Mouse (Mus musculus) c-Kit-positive CD71-positive TER-119-negative erythroid progenitor cells, embryonic 14.5 days (primary cell): ENCODE measurements at regions not wholly inside any gene's neighbourhood (a gene's known extent, or its start where the extent isn't known, plus 50 kb on each side); places are given as distances from the start of the nearest gene placed in this dataset.
A peak's percentile ranks its signal among the peaks of the same experiment; 100 is the strongest.

Experiments
- DNase-seq: peaks from one replicate; pipeline ENCODE4 v3.0.0-alpha.2; 2013; ENCODE audit warnings: low read depth

DNA sequence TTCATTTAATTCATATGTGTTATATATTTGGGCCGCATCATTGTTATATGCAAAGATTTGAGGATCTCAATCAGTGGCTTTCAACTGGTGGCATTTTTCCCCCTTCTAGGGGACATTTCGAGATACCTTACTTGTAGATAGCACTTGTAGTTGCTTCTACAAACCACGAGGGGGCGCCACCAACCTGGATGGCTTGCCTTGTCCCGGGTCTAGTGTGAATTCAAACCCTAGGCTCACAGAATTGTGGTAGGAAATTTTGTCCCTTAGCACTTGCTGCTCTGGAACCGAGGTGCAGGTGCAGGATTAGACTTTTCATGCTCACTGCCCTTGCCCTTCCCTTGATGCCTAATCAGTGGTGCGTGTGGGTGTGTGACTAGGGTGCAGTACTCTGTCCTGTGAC is 252.2 kb downstream of the Uaca start:
- peak; percentile 8 for DNase-seq

DNA sequence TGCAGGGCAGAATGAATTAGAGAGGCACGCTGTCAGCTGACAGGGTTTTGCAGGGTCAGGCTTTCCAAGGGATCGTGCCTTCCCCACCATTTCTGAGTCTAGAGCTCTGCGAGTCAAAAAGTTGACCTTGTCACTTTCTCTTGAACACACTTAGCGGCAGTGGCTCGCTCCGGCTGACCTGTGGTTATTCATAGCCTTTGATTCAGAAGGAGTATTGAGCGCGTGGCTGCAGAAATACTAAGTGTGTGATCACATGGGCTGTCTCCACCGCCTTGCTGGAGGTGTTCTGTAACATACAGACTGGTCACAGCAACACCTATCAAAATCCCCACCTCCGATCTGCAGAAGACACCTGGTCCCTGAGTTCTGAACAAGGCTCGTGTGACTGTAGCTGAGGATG is 252.9 kb downstream of the Uaca start:
- no peak for DNase-seq

DNA sequence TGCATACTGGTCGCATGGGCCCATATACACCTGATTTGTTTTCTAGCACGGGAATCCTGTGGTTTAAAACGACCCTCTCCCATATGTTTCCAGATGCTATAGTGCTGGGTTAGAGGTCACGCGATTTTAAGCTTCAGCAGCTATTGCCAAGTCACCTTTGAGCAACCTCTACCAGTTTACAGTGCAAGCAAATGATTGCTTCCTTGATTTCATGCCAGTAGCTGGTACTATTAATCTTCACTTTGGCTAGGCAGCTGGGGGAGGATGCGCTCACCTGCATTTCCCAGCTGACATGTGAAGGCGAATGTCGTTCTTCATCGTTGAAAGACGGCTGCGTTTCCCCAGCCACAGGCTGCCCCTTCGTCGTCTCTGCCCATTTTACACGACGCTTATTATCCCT is 254.2 kb downstream of the Uaca start:
- DNase-seq = no peak

DNA sequence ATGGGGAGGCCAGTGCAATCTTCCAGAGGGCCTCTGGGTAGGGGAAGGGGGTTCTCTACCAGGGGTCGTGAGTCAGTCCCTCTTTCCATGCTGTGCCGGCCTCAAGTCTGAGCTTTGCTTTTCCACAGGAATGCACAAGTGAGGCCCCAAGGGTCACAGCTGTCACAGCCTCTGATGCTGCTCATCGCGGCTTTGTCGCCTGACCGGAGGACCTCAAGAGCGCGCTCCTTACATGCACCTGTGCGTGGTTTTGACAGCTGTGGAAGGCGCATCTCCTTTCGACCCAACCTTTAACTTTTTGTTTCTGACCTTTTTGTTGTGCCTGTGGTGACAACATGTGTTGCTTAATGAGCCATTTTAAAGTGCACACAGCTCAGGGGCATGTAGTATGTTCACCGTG is 258.3 kb downstream of the Uaca start:
- DNase-seq = no peak

DNA sequence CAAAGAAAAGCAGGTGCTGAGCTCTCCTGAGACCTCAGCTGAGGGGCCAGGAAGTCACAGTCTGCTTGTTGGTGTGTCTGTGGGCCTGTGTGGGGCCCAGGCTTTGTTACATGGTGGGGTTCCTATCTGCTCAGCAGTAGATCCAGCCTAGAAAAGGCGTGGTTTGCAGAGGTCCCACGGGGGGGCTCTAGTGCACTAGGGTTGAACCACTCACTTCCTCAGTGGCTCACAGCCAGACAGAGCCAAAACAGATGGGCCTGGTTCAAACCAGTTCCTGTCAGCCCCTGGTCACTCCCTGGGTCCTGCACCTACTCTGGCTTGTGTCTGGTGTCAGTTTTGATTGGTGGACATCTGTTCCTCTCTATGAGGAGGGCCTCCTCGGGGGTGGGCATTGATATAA is 260.1 kb downstream of the Uaca start:
- DNase-seq = no peak

DNA sequence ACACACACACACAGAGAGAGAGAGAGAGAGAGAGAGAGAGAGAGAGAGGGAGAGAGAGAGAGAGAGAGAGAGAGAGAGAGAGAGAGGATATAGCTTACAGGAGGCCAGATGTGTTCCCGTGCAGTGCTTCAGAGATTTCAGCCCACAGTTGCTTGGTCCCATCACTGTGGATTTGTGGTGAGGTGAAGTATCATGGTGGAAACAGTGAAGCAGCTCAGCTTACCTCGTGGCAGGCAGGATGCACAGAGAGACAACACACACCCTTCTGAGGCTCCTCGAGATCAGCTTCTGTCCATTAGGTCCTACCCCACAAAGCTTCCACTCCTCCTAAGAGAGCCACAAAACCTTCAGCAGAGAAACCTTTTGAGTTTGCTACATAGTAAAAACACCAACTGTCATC is 261.1 kb downstream of the Uaca start:
- DNase-seq = no peak

DNA sequence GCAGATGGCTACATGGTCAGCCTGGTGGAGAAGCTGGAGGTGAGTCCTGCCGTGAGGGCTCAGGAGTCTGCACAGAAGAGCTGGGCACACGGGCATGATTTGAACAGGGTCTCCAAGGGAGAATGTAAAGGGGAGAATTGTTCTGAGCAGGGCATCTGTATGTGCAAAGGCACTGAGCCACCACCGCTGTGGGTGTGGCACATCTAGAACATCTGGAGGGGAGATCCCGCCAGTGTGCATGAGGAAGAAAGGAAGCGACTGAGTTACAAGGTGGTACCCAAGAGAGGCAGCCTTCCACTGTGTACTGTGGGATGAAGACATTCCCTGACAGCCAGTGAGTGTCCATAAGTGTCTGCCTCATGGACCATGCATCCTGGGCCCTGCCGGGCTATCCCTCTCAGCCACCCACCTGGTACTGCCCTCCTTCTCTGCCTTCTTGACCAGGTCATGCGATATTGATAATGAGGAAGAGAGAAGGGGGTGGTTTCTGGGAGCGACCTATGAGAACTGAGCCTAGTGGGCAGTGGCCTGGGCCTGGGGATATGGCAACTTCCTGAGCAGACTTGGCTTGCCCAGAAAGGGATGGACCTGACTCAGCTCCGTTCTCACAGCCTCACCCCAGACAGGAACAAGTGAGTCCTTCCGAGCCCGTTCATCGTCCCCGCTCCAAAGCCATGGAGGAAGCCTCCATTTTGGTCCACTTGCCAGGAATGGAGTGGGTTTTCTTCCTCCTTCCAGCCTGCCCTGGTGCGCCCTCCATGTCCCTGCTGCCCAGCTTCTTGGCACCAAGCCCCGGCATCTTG is 261.8 kb downstream of the Uaca start:
- DNase-seq = no peak

DNA sequence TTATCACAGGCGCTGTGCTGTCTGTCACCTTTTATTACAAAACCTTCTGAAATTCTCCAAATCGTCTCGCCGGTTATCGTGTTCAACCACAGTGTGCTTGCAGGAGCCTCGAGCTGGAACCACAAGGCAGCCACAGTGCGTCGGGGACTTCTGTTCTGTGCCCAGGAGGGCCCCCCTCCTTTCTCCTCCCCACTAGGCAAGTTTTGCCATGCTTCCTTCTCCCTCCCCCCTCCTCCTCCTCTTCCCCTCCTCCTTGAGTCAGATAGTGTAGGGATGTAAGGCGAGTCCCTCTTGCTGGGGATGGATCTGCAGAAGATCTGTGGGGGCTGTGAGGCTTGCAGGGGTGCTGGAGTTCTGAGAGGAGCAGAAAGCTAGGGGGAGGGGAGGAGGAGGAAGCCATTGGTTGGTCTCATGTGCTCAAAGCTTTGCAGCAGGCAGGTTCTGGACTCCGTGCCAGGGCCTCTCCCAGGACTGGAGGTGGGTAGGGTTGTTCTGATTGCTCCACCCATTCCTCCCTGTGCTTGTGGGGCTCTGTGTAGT is 262.5 kb downstream of the Uaca start:
- DNase-seq = no peak

DNA sequence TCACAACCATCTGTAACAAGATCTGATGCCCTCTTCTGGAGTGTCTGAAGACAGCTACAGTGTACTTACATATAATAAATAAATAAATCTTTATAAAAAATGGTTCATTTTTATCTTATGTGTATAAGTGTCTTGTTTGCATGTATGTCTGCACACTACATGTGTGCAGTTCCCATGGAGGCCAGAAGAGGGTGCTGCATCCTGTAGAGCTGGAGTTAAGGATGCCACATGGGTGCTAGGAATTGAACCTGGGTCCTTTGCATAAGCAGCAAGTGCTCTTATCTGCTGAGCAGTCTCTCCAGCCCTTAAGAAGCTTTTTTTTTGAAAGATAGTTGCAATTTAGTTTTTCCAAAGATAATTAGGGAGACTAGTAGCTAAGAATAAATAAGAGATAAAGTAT is 264.9 kb downstream of the Uaca start:
- no peak for DNase-seq

DNA sequence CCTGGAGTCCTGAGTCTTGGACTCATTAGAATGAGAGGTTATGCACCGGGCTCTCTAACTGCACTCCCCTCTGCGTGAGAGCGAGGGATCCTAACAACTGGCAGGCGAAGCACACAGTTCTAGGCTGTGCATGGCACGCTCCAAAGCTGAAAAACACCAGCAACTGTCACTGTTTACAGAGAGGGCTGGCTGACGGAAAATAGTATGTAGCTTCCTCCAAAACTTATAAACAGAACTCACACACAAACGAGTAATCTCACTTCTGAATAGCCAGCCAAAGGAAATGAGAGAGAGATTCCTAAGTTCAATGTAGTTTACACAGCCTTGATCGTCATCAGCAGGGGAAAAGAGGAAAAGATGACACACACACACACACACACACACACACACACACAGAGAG is 266.6 kb downstream of the Uaca start:
- no peak for DNase-seq

DNA sequence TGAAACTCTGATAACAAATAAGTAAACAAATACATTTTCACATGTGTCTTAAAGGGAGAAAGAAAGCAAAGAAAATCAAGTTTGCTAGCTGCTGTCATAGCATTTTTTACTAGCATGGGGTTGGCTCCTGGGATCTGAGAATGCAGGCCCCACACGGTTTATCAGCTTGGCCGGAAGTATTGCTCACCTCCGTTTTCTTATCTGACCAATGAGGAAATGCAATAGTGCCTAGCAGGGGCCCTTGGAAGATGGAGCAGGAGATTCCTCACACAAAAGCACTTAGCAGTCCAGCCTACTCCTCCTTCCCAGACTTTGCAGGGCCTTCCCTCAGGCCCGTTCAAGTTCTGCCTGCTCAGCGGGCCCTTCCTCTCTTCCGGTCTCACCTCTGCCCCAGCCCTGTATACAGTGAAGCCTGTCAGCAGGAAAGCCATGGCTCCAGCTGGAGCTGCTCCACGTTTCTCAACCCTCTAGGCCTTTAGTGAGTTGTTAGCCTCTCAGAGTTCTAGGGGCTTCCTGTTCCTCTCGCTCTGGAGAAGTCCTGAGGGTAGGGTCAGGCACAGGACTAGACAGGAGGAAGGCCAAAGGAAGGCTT is 270.5 kb downstream of the Uaca start:
- DNase-seq = no peak

DNA sequence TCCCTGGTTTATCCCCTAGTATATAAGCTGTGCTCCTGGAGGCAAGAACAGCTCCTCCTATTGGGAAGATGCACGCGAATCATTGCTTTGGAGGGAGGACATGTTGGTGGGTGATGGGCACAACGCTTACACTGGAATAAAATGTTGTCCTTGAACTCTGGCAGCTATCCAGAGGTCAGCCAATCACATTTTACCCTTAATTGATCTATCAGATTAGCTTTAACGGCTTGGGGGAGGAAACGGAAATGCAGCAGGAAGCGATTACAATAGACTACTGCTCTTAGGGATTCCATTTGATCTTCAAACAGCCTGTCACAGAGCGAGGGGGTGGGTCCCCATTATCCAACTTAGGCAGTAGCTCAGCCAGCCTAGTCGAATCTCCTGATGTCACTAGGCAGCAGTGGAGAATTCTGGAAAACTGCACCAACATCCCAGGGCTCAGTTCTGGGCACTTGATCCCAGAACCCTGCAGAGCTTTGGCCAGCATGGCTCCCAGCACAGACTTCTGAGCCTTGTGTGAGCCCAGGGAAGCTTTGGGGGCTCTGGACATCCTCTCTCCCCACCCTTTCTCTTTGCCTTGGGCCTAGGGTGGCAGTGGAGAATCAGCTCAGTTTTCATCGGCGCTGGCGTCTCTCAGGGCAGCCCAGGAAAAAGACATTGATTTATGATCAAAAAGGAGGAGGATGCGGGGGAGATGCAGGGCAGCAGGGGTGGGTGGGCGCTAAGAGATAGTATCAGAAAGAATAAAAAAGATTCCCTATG is 275.4 kb downstream of the Uaca start:
- no peak for DNase-seq

DNA sequence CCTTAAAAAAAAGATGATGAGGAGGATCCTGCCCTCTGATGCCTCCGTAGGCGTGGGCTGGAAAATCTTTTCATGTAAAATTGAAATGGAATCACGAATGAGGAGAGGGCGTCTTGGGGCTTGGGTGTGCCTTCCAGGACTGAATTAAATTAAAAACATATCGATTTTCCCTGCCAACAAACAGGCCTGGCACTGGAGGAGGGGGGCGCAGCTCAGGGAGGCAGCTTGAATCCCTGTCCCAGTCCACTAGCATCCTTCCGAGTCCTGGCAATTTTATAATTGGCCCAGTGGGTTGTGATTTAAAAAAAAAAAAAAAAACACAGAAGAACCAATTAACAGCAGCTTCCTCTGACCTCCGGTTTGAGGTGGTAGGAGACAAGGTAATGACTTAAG is 276.0 kb downstream of the Uaca start:
- DNase-seq = no peak

DNA sequence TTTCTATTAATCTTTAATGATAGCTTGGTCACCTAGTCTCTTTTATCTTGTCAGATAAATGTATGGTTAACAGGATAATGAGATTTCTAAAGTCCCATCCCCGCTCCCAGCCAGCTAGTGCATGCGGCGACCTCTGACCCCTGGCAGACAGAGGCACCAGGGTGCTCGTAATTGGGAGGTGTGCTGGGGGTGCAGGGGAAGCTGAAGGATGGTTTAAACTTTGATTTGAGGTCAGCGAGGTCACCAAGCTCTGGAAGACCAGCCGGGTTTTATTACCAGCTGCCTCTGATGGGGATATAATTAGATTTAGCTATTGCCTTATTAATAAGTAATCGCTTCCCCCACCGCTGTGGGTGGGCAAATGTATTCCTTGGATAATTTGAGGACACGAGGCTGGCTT is 276.5 kb downstream of the Uaca start:
- DNase-seq = no peak

DNA sequence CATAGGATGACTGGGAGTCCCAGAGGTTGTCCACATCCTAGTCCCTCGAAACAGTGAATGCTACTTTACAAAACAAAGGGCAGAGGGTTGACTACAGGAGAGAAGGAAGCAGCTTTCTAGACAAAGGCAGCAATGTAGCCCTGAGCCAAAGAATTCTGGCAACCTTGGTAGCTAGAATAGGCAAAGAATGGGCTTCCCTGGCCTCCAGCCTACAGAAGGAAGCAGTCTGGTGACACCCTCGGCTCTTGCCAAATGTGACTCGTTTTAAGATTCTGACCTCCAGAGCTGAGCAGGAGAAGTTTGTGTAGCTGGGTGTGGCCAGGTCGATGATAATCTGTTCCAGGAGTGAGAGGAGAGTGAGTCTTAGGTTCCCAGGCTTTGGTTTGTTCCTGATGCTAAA is 279.1 kb downstream of the Uaca start:
- no peak for DNase-seq

DNA sequence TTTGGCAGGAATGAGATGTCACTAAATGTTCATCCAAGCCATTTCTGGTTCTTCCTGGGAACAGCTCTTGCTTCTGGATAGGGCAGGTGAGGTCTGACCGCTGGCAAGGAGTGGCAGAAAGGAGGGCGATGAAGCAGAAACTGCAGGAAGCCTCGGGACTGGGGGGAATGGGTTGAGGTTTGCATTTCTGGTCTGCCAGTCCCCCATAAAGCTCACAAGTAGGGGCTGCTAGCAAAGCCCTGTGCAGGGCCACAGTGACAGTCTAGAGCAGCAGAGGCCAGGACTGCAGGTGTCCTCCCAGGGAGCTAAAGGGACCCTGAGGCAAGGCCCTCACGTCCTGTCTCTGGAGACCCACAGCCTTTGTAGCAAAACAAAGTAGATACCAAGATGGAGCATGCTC is 280.7 kb downstream of the Uaca start:
- DNase-seq = no peak

DNA sequence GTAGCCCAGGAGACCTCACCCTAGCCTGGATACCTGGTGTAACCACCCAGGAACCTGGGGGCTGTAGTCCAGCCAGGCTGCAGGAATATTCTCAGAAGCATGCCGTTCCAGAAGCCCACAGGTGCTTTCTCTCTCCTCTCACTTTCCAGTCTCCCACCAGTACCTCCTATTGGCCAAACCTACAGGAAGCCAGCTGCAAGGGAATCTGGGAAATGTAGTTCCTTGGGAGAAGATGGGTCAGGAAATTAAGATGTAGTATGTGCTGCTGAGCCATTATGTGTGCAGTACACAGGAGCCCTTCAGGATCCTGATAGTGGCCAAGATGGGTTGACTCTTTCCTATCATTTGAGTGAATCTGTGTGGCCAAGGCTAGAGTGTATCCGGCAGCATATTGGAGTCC is 282.8 kb downstream of the Uaca start:
- DNase-seq = no peak

DNA sequence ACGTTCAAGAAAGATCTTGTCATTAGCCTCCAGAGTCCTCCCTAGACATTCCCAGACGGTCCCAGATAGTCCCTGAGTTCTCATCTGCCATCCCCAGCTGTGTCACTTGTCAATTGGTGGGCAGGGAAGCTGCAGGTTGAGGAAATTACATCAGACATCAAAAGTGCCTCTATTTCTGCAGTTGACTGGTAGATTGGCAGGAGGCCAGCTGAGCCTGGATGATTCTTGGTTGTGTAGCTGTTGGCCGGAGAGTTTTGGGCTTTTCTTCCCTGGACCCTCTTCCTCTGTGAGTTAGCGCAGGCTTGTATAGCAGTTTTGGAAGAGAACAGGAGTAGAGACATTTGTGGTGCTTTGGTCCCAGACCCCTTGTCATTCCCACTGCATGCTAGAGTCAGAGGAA is 283.5 kb downstream of the Uaca start:
- DNase-seq = no peak

DNA sequence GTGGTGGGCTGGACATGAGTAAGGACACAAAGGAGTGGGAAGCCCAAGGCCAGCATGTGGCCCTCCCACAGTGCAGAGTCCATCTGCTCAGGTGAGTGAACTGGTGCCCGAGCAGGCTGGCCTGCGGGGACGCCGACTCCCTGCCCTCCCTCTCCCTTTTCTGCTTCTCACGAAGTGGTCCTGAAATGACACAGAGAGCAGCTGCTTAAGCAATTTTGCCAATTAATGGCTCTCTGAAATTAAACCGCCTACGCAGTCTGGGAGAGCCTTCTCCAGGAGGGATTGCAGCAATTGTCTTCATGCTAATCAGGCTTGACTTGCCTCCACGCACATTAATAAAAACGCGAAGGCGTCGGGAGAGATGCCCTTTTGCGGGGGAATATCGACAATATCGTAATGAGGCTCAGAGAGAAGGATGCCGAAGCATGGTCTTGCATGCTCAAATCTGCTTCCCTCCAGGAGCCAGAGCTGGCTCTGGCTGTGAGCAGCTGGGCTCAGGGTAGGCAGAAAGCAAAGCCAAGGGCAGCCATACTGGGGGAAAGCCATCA is 287.2 kb downstream of the Uaca start:
- DNase-seq = no peak

DNA sequence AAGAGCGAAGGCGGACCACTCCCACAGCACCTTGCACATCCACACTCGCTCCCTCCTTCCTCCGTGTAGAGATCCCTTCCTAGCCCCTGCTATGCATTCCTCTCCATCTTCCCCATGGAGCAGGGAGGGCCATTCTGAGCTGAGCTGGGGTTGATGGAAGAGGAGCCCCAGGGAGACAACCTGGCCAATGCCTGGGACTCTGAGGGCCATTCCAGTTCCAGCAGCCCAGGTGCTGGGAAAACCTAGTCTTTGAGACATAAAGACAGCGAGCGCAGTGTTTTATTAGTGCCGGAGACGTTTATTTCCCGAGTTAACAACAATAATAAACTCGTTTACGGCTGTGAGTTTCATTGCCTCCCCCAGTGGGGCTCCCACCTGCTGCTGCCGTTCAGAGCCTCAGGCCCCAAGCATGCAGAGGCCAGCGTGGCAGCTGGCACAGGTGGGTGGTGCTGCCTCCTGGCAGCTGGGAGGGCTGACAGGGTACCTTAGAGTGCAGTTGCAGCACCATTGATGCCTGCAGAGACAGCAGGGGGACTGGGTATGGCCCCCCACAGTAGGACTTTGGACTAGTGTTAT is 287.4 kb upstream of the Tle3 start:
- DNase-seq = no peak

DNA sequence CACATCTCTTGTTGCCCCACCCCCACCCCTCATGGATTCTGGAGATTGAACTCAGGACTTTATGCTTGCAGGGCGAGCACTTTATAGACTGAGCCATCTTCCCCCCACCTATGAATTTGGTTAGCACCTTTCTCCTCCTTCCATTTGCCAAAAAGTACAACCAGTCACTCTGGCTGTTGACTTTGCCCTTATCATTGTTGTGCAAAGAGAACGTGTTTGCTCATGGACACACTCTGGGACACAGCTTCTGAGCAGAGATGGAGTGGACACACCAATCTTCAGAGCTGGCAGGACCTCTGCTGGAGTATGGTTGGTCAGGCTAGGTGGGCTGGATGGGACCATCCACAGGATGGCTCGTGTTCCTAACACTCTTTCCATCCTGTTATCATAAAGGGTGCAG is 285.1 kb upstream of the Tle3 start:
- no peak for DNase-seq

DNA sequence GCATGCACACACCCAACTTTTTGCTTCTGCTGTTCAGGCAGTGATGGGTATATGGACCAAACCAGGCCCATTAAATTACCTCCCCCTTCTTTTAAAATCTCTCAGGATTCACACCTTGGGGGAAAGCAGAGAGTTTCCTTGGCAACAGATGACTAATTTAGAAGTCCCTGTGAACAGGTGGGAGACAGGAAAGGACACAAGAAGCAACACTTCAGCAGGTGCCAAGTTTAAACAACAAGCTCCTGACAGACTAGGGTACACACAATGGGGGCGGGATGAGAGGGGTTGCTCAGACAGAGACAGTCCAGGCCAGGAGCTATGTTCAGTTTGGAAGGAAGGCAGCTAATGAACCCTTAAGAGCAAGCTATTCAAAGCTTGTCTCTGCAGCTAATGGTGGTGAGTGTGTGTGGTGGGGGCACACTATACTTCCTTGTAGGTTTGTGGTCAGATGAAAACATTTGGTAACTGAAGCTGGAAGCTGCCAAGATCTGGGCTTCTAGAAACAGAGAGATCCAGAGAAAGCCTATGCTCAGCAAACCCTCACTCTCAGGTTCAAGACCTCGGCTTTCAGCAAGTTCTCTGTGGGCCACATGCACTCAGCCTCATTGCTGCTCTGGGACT is 283.0 kb upstream of the Tle3 start:
- no peak for DNase-seq
